Mouse (Mus musculus) midbrain, embryonic 16.5 days (tissue): Measurements from ENCODE around the gene Hist1h4d. TPM values are rescaled to one million over a fixed set of nuclear protein-coding genes. Genes with fewer than 3 reads are reported as not detected.
"Not testable (repeated sequence)": the region's sequence is repeated elsewhere in the genome, so short reads cannot be mapped to it uniquely, and the experiment has no call there.

ENCODE experiments used
- ATAC-seq: fragments of 200-750 bp; cut with Nextera tagmentation; 2 replicates; pipeline ENCODE4 v1.8.0; 2017; ENCODE audit warnings: moderate TSS enrichment
- H3K27ac ChIP-seq: fragments of 300-500 bp; sonication (generic); 2 replicates; pipeline ENCODE4 v1.5.1; 2014; ENCODE audit warnings: mild to moderate bottlenecking, low read length, mixed read lengths
- H3K27me3 ChIP-seq: fragments of 300-500 bp; sonication (generic); 2 replicates; pipeline ENCODE4 v1.6.1; 2014; ENCODE audit warnings: low read depth, low read length, mixed read lengths; ENCODE audit not compliant: control insufficient read depth, insufficient read depth
- H3K36me3 ChIP-seq: fragments of 300-500 bp; sonication (generic); 2 replicates; pipeline ENCODE4 v1.6.1; 2014; ENCODE audit warnings: mild to moderate bottlenecking, low read length, moderate library complexity, mixed read lengths; ENCODE audit not compliant: control insufficient read depth, insufficient read depth
- H3K4me1 ChIP-seq: fragments of 300-500 bp; sonication (generic); 2 replicates; pipeline ENCODE4 v1.6.1; 2014; ENCODE audit warnings: mild to moderate bottlenecking, low read length, mixed read lengths; ENCODE audit not compliant: control insufficient read depth, insufficient read depth
- H3K4me2 ChIP-seq: fragments of 300-500 bp; sonication (generic); 2 replicates; pipeline ENCODE4 v1.6.1; 2014; ENCODE audit warnings: mild to moderate bottlenecking, low read length, mixed read lengths
- H3K4me3 ChIP-seq: fragments of 300-500 bp; sonication (generic); 2 replicates; pipeline ENCODE4 v1.5.1; 2014; ENCODE audit warnings: low read depth, mild to moderate bottlenecking, low read length, moderate library complexity, mixed read lengths
- H3K9ac ChIP-seq: fragments of 300-500 bp; sonication (generic); 2 replicates; pipeline ENCODE4 v1.6.1; 2014; ENCODE audit warnings: low read depth, low read length, mixed read lengths
- H3K9me3 ChIP-seq: fragments of 300-500 bp; sonication (generic); replicated peaks from 2 replicates; pipeline ENCODE4 v1.6.1; 2014; ENCODE audit warnings: mild to moderate bottlenecking, low read length, mixed read lengths; ENCODE audit not compliant: control insufficient read depth, poor library complexity, severe bottlenecking
- WGBS: fragments of 180-500 bp; shearing (Covaris S2); extraction: QIAGEN DNeasy Blood & Tissue Kit; methylation state at CpG from one replicate; pipeline ENCODE4 v1.1.7; 2014; 5-methylcytosine and 5-hydroxymethylcytosine counted together
- polyA plus RNA-seq: library from polyadenylated mRNA; unstranded; fragments of >200 nt; fragmentation: Nextera tagmentation; extraction: Ambion mirVana; gene quantifications from 2 replicates; pipeline ENCODE4 v1.2.1, GENCODE M21; 2015

The Hist1h4d gene
- polyA plus RNA-seq, 1 experiment from 2014 or later, result 21.8 TPM

- 8% methylated on average over 7 of the region's 7 CpGs for WGBS
- H3K4me1 ChIP-seq, result peaks cover 27% of the 10 kb centered on the region
- no peaks in the 10 kb centered on the region for H3K27me3 ChIP-seq
- H3K9me3 ChIP-seq, result no peaks in the 10 kb centered on the region
- H3K27ac ChIP-seq, result no peak overlapping the region; the same call in 1 of the 2 replicates
- peak overlapping the region; percentile 78 for H3K4me2 ChIP-seq
- ATAC-seq, result no peak
- H3K4me3 ChIP-seq, result peak overlapping the region; percentile 40
- H3K36me3 ChIP-seq, result no peaks in the 10 kb centered on the region
- H3K9ac ChIP-seq, result no peak overlapping the region; the same call in 1 of the 2 replicates
Measured at GRCm38 (mm10) chr13:23576351-23576881, 5.0 kb upstream of the Hist1h4d start.

- no peaks in the 10 kb centered on the region for H3K9me3 ChIP-seq
- no peak overlapping the region for H3K27ac ChIP-seq
- H3K36me3 ChIP-seq, result no peaks in the 10 kb centered on the region
- 46% methylated on average over 6 of the region's 6 CpGs for whole genome bisulfite sequencing
- H3K9ac ChIP-seq, result no peak overlapping the region
- no peak overlapping the region for H3K4me3 ChIP-seq
- H3K27me3 ChIP-seq, result no peaks in the 10 kb centered on the region
- peaks cover 26% of the 10 kb centered on the region for H3K4me1 ChIP-seq
- peak overlapping the region; percentile 78 for H3K4me2 ChIP-seq
- ATAC-seq, result no peak
Measured at GRCm38 (mm10) chr13:23576906-23577639, 4.3 kb upstream of the Hist1h4d start.

- Histone ChIP-seq H3K4me1 (peaks cover 25% of the 10 kb centered on the region), H3K27me3 (no peaks in the 10 kb centered on the region), H3K9ac (no peak overlapping the region), H3K4me3 (no peak overlapping the region), H3K36me3 (no peaks in the 10 kb centered on the region), H3K4me2 (no peak overlapping the region), H3K27ac (no peak overlapping the region), H3K9me3 (no peaks in the 10 kb centered on the region)
- 100% methylated on average over 1 of the region's 1 CpGs for WGBS
- no peak for ATAC-seq
Measured at GRCm38 (mm10) chr13:23577835-23578234, 3.6 kb upstream of the Hist1h4d start.

GRCm38 (mm10) chr13:23582219-23583056 is 1.0 kb downstream of the Hist1h4d start:
- peak overlapping the region; percentile 72 for H3K9ac ChIP-seq
- peak overlapping the region; percentile 51 for H3K4me3 ChIP-seq
- H3K4me2 ChIP-seq, result peak overlapping the region; percentile 94
- H3K9me3 ChIP-seq, result no peaks in the 10 kb centered on the region
- H3K27ac ChIP-seq, result peak overlapping the region; percentile 80
- WGBS, result 5% methylated on average over 6 of the region's 6 CpGs
- H3K36me3 ChIP-seq, result no peaks in the 10 kb centered on the region
- H3K27me3 ChIP-seq, result no peaks in the 10 kb centered on the region
- H3K4me1 ChIP-seq, result peaks cover 26% of the 10 kb centered on the region
- ATAC-seq, result no peak

- no peak for ATAC-seq
- no peak overlapping the region for H3K27ac ChIP-seq
- H3K36me3 ChIP-seq, result no peaks in the 10 kb centered on the region
- no peak overlapping the region for H3K4me3 ChIP-seq
- peaks cover 26% of the 10 kb centered on the region for H3K4me1 ChIP-seq
- H3K9ac ChIP-seq, result no peak overlapping the region
- no peaks in the 10 kb centered on the region for H3K27me3 ChIP-seq
- no peaks in the 10 kb centered on the region for H3K9me3 ChIP-seq
- H3K4me2 ChIP-seq, result no peak overlapping the region
Measured at GRCm38 (mm10) chr13:23583387-23584068, 2.1 kb downstream of the Hist1h4d start.

- Histone ChIP-seq H3K4me1 (peaks cover 26% of the 10 kb centered on the region), H3K36me3 (no peaks in the 10 kb centered on the region), H3K9me3 (no peaks in the 10 kb centered on the region), H3K4me2 (peak overlapping the region; percentile 91), H3K27ac (peak overlapping the region; percentile 94), H3K4me3 (peak overlapping the region; percentile 54), H3K9ac (no peak overlapping the region; the same call in 1 of the 2 replicates), H3K27me3 (no peaks in the 10 kb centered on the region)
- ATAC-seq, result no peak
Measured at GRCm38 (mm10) chr13:23584331-23584730, 2.9 kb downstream of the Hist1h4d start.

- no peaks in the 10 kb centered on the region for H3K36me3 ChIP-seq
- H3K9me3 ChIP-seq, result no peaks in the 10 kb centered on the region
- WGBS, result under 1% methylated on average over 21 of the region's 21 CpGs
- peak overlapping the region; percentile 54 for H3K4me3 ChIP-seq
- H3K4me2 ChIP-seq, result peak overlapping the region; percentile 91
- H3K27ac ChIP-seq, result peak overlapping the region; percentile 94
- H3K4me1 ChIP-seq, result peaks cover 26% of the 10 kb centered on the region
- no peak for ATAC-seq
- H3K9ac ChIP-seq, result peak overlapping the region; percentile 71
- H3K27me3 ChIP-seq, result no peaks in the 10 kb centered on the region
Measured at GRCm38 (mm10) chr13:23585029-23585441, 3.6 kb downstream of the Hist1h4d start.

GRCm38 (mm10) chr13:23585442-23586098 is 4.2 kb downstream of the Hist1h4d start:
- WGBS, result 0% methylated on average over 15 of the region's 36 CpGs
- peaks cover 26% of the 10 kb centered on the region for H3K4me1 ChIP-seq
- H3K9me3 ChIP-seq, H3K36me3 ChIP-seq, H3K27me3 ChIP-seq: not testable (repeated sequence)
- H3K4me3 ChIP-seq, result peak overlapping the region; percentile 54
- peak; percentile 91 for ATAC-seq
- peak overlapping the region; percentile 94 for H3K27ac ChIP-seq
- H3K4me2 ChIP-seq, result peak overlapping the region; percentile 91
- H3K9ac ChIP-seq, result peak overlapping the region; percentile 71
